Mouse (Mus musculus): Measurements from ENCODE around the gene Rpl22.

- no peak for TF ChIP-seq CTCF (IDR thresholded peaks at IDR 0.05; ENCODE audit: borderline replicate concordance, insufficient read depth, low read length)
- no peak for TF ChIP-seq POLR2A (IDR thresholded peaks at IDR 0.05; ENCODE audit: low read depth, low read length)
Measured at GRCm38 (mm10) chr4:152321464-152321863, 4.1 kb upstream of the Rpl22 start.
